Mouse (Mus musculus): ENCODE results near the gene Nell1. TPM values are rescaled to one million over a fixed set of nuclear protein-coding genes. Genes with fewer than 3 reads are reported as not detected.

Gene Nell1
- total RNA-seq, 2 experiments from 2014 or later: 0.11 to 0.21 TPM

- DNase-seq: no peak
- intact Hi-C loops (cut with DNase I; ENCODE audit: low total_unique reads): no loop called here
Measured at GRCm38 (mm10) chr7:50035187-50036153, 60.8 kb downstream of the Nell1 start.

DNA sequence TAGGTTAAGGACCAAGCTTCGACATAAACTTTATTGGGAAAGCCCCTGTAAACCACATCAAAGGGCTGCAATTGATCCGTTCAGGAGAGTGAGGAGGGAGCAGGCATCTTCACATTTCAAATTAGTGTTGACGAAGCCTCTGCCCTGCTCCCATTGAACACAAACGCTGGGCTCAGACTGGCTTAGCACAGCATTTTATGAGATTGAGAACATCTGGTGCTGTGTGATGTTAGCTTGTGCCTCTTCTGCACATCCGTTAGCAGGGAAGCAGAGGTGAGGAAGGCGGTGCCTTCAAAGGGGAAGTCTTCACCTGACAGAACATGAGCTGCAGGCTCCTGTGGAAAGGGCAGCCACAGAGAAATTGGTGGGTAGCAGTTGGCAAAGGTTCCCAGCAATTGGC lies 66.4 kb downstream of the Nell1 start:
- intact Hi-C loops (cut with DNase I; ENCODE audit: low total_unique reads): no loop called here
- no peak for DNase-seq

GRCm38 (mm10) chr7:50050144-50050543 lies 75.5 kb downstream of the Nell1 start:
- intact Hi-C loops (cut with DNase I; ENCODE audit: low total_unique reads): no loop called here
- no peak for DNase-seq

GRCm38 (mm10) chr7:50053704-50054103 lies 79.0 kb downstream of the Nell1 start:
- no peak for DNase-seq
- intact Hi-C loops (cut with DNase I; ENCODE audit: low total_unique reads): no loop called here

GRCm38 (mm10) chr7:50094461-50094860 lies 119.8 kb downstream of the Nell1 start:
- intact Hi-C loops (cut with DNase I; ENCODE audit: low total_unique reads): no loop called here
- no peak for DNase-seq

- intact Hi-C loops (cut with DNase I; ENCODE audit: low total_unique reads): no loop called here
- no peak for DNase-seq
Measured at GRCm38 (mm10) chr7:50105612-50106321, 131.1 kb downstream of the Nell1 start.

- intact Hi-C loops (cut with DNase I; ENCODE audit: low total_unique reads): no loop called here
Measured at GRCm38 (mm10) chr7:50107261-50107660, 132.6 kb downstream of the Nell1 start.

DNA sequence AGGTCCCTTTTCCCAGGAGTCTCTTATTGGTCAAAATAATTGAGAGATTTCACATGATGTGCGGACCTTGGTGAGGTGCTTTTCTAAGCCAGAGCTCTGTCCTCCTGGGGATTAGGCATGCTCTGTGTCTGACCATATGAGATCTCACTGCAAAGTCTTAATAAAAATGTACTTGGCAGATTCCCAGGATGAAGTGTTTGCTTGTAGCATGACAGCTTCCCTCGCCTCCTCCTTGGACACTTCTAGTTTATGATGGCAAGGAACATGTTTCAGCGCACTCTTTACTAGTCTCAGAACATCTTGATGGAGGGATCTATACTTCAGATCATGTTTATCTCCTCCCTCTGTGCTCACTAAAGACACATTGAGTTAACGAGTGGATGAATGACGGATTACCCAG lies 143.7 kb downstream of the Nell1 start:
- intact Hi-C loops (cut with DNase I; ENCODE audit: low total_unique reads): no loop called here
- no peak for DNase-seq

More at GRCm38 (mm10) chr7:50107261-50107660, 132.6 kb downstream of the Nell1 start:
- DNase-seq: no peak

DNA sequence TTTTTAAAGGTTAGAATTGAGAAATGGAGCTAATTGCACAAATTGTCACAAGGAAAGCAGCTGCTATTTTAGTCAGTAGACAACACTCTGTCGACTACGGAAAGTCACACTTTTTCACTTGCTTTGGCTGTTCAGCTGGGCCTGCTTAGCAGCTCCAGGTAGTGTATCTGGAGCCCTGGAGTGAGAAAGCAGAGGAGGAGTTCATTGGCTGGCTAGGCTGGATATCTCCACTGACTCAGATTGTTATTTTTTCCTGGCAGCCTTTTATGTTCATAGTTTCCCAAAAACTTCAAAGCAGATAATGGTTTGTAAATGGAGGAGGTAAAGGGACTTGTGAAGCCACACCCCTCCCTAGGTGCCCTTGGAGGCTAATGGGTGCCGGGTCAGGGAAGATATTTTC lies 163.0 kb downstream of the Nell1 start:
- intact Hi-C loops (cut with DNase I; ENCODE audit: low total_unique reads): no loop called here
- no peak for DNase-seq

DNA sequence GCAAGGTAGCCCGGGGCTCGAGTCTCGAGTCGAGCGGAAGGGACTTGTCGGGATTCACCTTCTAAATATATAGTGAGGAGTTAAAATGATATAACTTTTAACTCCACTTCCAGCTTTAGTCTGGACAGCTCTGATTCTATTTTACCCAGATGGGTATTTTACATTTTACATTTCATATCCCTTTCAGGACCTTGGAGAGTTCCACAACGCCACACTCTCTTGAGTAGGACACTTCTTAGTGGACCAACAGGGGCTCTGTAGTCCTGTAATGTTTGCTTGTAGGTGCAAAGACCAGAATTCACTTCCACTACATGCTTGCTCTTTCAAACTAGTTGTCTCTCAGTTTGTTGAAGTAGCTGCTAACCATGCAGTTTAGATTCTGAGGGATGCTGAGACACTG lies 174.7 kb downstream of the Nell1 start:
- intact Hi-C loops (cut with DNase I; ENCODE audit: low total_unique reads): no loop called here
- no peak for DNase-seq

DNA sequence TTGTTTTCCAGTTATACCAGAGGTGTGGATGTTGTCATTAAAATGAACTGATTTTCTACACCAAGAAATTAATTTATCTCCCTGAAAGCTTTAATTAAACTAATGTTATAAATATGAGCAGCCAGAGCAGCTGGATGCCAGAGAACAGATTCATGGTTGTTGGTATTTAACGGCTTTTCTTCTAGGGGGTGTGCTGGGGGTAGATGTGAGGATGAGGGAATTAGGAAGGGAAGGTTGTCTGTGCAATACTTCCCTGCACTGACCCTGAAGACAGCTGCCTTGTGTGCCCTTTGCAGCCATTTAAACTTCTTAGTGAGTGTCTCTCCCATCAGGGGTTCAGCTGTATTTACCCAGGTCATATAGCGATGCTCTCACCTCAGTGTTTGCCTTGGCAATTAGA lies 176.2 kb downstream of the Nell1 start:
- DNase-seq: no peak
- intact Hi-C loops (cut with DNase I; ENCODE audit: low total_unique reads): no loop called here

GRCm38 (mm10) chr7:50153618-50154017 lies 179.0 kb downstream of the Nell1 start:
- intact Hi-C loops (cut with DNase I; ENCODE audit: low total_unique reads): no loop called here
- no peak for DNase-seq

DNA sequence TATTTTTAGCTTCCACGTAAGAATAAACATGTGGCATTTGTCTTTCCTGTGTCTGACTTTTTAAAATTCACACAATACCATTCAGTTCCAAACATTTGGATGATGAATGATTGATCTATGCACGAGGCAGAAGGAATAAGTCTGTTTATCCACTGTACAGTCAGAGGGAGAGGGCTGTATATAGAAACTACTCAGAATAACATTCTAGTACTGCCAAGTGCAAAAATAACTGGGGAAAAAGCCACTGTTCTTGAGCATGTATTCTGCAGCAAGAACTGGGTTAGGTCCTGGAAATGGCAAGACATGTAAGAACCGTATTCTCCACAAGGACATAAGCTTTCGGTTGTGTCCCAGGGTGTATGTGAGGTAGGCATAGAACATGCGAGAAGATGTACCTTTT lies 187.9 kb downstream of the Nell1 start:
- intact Hi-C loops (cut with DNase I; ENCODE audit: low total_unique reads): no loop called here
- DNase-seq: no peak

DNA sequence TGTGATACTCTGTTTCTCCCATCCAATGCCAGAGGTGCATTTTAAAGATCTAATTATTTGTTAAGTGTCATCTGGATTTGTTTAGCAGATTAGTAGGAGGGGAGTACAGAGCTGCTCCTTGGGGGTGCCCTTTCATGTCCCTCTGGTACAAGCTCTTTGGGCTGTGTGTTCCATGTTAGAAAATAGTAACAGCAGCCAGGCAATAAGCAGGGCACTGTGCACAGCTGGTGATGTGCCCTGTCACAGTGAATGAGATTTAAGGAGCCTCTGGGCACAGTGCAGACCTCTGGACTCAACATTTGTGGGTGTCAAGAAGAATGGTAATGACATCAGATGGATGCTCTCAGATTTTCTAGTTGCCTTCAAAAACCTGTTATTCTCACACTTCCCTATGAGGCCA lies 194.1 kb downstream of the Nell1 start:
- intact Hi-C loops (cut with DNase I; ENCODE audit: low total_unique reads): no loop called here
- DNase-seq: no peak

GRCm38 (mm10) chr7:50186306-50186705 lies 211.6 kb downstream of the Nell1 start:
- no peak for DNase-seq
- intact Hi-C loops (cut with DNase I; ENCODE audit: low total_unique reads): no loop called here

DNA sequence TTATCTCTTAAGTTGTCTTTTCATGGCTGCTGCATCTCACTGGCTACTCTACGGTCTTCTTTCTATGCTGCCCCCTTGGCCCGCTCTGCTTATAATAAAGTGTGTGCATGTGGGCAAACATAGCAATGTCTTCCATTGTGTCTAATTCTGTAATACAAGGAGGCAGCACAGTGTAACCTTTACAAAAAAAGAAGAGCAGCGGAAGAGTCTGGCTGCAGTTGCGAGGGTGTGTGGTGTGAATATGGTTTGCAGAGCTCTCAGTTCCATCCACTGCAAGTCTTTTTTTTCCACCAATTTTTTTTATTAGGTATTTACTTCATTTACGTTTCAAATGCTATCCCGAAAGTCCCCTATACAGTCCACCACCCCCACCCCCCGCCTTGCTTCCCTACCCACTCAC lies 219.3 kb downstream of the Nell1 start:
- DNase-seq: no peak
- intact Hi-C loops (cut with DNase I; ENCODE audit: low total_unique reads): no loop called here

DNA sequence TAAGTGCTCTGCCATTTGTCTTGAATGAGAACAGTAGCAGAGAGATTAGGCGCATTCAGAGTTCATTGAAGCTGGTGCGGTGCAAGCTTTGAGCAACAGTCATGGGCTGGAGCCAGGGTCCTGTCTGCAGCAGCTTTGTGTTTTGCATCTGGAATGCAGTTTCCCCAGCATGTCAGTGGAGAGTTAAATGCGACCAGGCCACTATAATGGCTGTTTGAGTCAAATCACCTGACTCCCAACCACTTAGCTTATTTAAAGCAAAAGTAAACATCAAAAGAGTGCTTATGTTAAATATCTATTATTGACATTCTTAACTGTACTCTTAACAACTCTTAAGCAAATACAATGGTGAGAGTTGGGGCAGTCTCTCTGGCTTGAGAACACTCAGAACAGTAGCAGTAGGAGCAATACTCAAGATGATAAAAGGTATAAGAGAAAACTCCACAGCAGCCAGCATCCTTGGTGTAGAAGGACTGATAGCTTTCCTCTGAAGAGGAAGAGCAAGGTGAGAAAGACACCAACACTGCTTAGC lies 220.5 kb downstream of the Nell1 start:
- intact Hi-C loops (cut with DNase I; ENCODE audit: low total_unique reads): no loop called here
- DNase-seq: no peak

GRCm38 (mm10) chr7:50205268-50205667 lies 230.6 kb downstream of the Nell1 start:
- intact Hi-C loops (cut with DNase I; ENCODE audit: low total_unique reads): no loop called here
- no peak for DNase-seq

DNA sequence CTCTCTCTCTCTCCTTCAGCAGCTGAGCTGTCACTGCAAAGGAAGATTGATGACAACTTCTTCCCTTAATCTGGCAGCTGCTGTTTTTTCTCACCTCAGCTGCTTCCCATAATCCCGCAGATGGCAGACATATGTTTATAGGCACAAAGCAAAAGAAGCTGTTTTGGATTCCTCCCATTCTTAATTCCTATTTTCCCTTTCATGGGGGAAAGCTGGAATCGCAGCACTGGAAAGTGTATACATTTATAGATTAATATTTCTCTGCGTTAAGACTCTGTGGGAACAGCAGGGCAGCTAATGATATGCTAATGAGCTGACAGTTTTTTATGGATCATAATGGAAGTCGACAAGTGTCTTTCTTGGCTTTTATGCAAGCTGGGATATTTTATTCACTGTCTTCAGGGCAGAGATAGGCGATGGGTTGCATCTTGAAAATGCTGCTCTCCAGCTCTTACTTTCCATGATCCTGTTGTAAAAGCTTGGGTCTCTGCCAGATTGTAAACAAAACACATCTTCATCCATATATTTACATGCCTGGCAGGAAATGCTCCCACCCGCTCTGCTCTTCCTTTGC lies 236.1 kb downstream of the Nell1 start:
- no peak for DNase-seq
- intact Hi-C loops (cut with DNase I; ENCODE audit: low total_unique reads): no loop called here

- no peak for DNase-seq
- intact Hi-C loops (cut with DNase I; ENCODE audit: low total_unique reads): no loop called here
Measured at GRCm38 (mm10) chr7:50221849-50222248, 247.2 kb downstream of the Nell1 start.

Data from gastrocnemius, postnatal 14 days (tissue).